Mouse (Mus musculus): ENCODE measurements around the gene Npas2.

GRCm38 (mm10) chr1:39230021-39230420, 36.5 kb downstream of the Npas2 start:
- peak; percentile 31; the same call in 1 of the 2 replicates for TF ChIP-seq CTCF (IDR thresholded peaks at IDR 0.05; ENCODE audit: extremely low read depth, insufficient read length, insufficient replicate concordance, low read depth, low read length)
- no peak for TF ChIP-seq POLR2A (IDR thresholded peaks at IDR 0.05; ENCODE audit: low read depth, low read length)
